Mouse (Mus musculus) heart, embryonic 11.5 days (tissue): ENCODE measurements around the gene Gtf2ird1. TPM values are rescaled to one million over a fixed set of nuclear protein-coding genes. Genes with fewer than 3 reads are reported as not detected.
A peak's percentile ranks its signal among the peaks of the same experiment; 100 is the strongest.

Experiments
- ATAC-seq: fragments of 200-750 bp; cut with Nextera tagmentation; replicated peaks from 2 replicates; pipeline ENCODE4 v1.8.0; 2017; ENCODE audit warnings: moderate library complexity; ENCODE audit not compliant: insufficient number of reproducible peaks, low FRiP score, low TSS enrichment
- H3K27ac ChIP-seq: fragments of 300-500 bp; sonication (generic); 2 replicates; pipeline ENCODE4 v1.5.1; 2014; ENCODE audit warnings: mild to moderate bottlenecking, low read depth, low read length
- H3K27me3 ChIP-seq: fragments of 300-500 bp; sonication (generic); 2 replicates; pipeline ENCODE4 v1.6.1; 2014; ENCODE audit warnings: mild to moderate bottlenecking, low read length, mixed read lengths; ENCODE audit not compliant: control insufficient read depth, insufficient read depth
- H3K36me3 ChIP-seq: fragments of 300-500 bp; sonication (generic); 2 replicates; pipeline ENCODE4 v1.6.1; 2014; ENCODE audit warnings: mild to moderate bottlenecking, low read length, moderate library complexity, mixed read lengths; ENCODE audit not compliant: control insufficient read depth, insufficient read depth
- H3K4me1 ChIP-seq: fragments of 300-500 bp; sonication (generic); 2 replicates; pipeline ENCODE4 v1.6.1; 2014; ENCODE audit warnings: low read length; ENCODE audit not compliant: control insufficient read depth, insufficient read depth
- H3K4me2 ChIP-seq: fragments of 300-500 bp; sonication (generic); 2 replicates; pipeline ENCODE4 v1.6.1; 2014; ENCODE audit warnings: mild to moderate bottlenecking, moderate library complexity
- H3K4me3 ChIP-seq: fragments of 300-500 bp; sonication (generic); 2 replicates; pipeline ENCODE4 v1.5.1; 2014; ENCODE audit warnings: low read depth, low read length
- H3K9ac ChIP-seq: fragments of 300-500 bp; sonication (generic); 2 replicates; pipeline ENCODE4 v1.6.1; 2014; ENCODE audit warnings: mild to moderate bottlenecking, low read depth, low read length, moderate library complexity
- H3K9me3 ChIP-seq: fragments of 300-500 bp; sonication (generic); replicated peaks from 2 replicates; pipeline ENCODE4 v1.6.1; 2016; ENCODE audit warnings: low read length; ENCODE audit not compliant: control insufficient read depth
- WGBS: fragments of 180-500 bp; shearing (Covaris S2); extraction: QIAGEN DNeasy Blood & Tissue Kit; methylation state at CpG from one replicate; pipeline ENCODE4 v1.1.7; 2014; ENCODE audit not compliant: insufficient replicate concordance; 5-methylcytosine and 5-hydroxymethylcytosine counted together
- polyA plus RNA-seq: library from polyadenylated mRNA; unstranded; fragments of >200 nt; fragmentation: Nextera tagmentation; extraction: Ambion mirVana; gene quantifications from 2 replicates; pipeline ENCODE4 v1.2.1, GENCODE M21; 2014

The Gtf2ird1 gene
- polyA plus RNA-seq, 1 experiment from 2014 or later, result 49.0 TPM

- no peak overlapping the region for H3K4me2 ChIP-seq
- H3K9ac ChIP-seq, result no peak overlapping the region
- no peaks in the 10 kb centered on the region for H3K9me3 ChIP-seq
- no peaks in the 10 kb centered on the region for H3K27me3 ChIP-seq
- no peak for ATAC-seq
- WGBS, result 82% methylated on average over 13 of the region's 13 CpGs
- H3K4me1 ChIP-seq, result peaks cover 8% of the 10 kb centered on the region
- H3K4me3 ChIP-seq, result no peak overlapping the region
- no peaks in the 10 kb centered on the region for H3K36me3 ChIP-seq
- no peak overlapping the region for H3K27ac ChIP-seq
Measured at GRCm38 (mm10) chr5:134323311-134323710, 133.2 kb downstream of the Gtf2ird1 start.

- Histone ChIP-seq H3K27ac (no peak overlapping the region), H3K4me2 (no peak overlapping the region), H3K36me3 (no peaks in the 10 kb centered on the region), H3K9me3 (no peaks in the 10 kb centered on the region), H3K4me3 (no peak overlapping the region), H3K27me3 (no peaks in the 10 kb centered on the region), H3K9ac (no peak overlapping the region), H3K4me1 (peaks cover 8% of the 10 kb centered on the region)
- no peak for ATAC-seq
- WGBS, result 83% methylated on average over 13 of the region's 13 CpGs
Measured at GRCm38 (mm10) chr5:134322355-134322754, 134.2 kb downstream of the Gtf2ird1 start.

- Histone ChIP-seq H3K9ac (no peak overlapping the region), H3K27me3 (no peaks in the 10 kb centered on the region), H3K4me2 (no peak overlapping the region), H3K36me3 (no peaks in the 10 kb centered on the region), H3K27ac (no peak overlapping the region), H3K4me1 (peaks cover 8% of the 10 kb centered on the region), H3K9me3 (no peaks in the 10 kb centered on the region), H3K4me3 (no peak overlapping the region)
- ATAC-seq, result no peak
- 64% methylated on average over 7 of the region's 7 CpGs for WGBS
Measured at GRCm38 (mm10) chr5:134321699-134322098, 134.8 kb downstream of the Gtf2ird1 start.

- no peak for ATAC-seq
- Histone ChIP-seq H3K9ac (no peak overlapping the region), H3K27ac (no peak overlapping the region), H3K4me1 (peaks cover 10% of the 10 kb centered on the region), H3K9me3 (no peaks in the 10 kb centered on the region), H3K36me3 (no peaks in the 10 kb centered on the region), H3K4me2 (no peak overlapping the region), H3K27me3 (no peaks in the 10 kb centered on the region), H3K4me3 (no peak overlapping the region)
- 66% methylated on average over 6 of the region's 6 CpGs for WGBS
Measured at GRCm38 (mm10) chr5:134318903-134319302, 137.6 kb downstream of the Gtf2ird1 start.

GRCm38 (mm10) chr5:134316721-134317120 lies 139.8 kb downstream of the Gtf2ird1 start:
- Histone ChIP-seq H3K9ac (no peak overlapping the region), H3K27ac (no peak overlapping the region), H3K4me3 (no peak overlapping the region), H3K9me3 (no peaks in the 10 kb centered on the region), H3K36me3 (no peaks in the 10 kb centered on the region), H3K4me1 (peaks cover 16% of the 10 kb centered on the region), H3K27me3 (no peaks in the 10 kb centered on the region), H3K4me2 (no peak overlapping the region)
- no peak for ATAC-seq
- 62% methylated on average over 7 of the region's 7 CpGs for WGBS

GRCm38 (mm10) chr5:134315623-134316350 lies 140.7 kb downstream of the Gtf2ird1 start:
- Histone ChIP-seq H3K36me3 (peaks cover 3% of the 10 kb centered on the region; the same call in 1 of the 2 replicates), H3K27ac (peak overlapping the region; percentile 100), H3K9me3 (no peaks in the 10 kb centered on the region), H3K4me1 (peaks cover 22% of the 10 kb centered on the region), H3K4me3 (peak overlapping the region; percentile 89), H3K4me2 (peak overlapping the region; percentile 84), H3K27me3 (no peaks in the 10 kb centered on the region), H3K9ac (peak overlapping the region; percentile 90)
- no peak for ATAC-seq
- 2% methylated on average over 25 of the region's 25 CpGs for WGBS

GRCm38 (mm10) chr5:134314688-134315622 lies 141.6 kb downstream of the Gtf2ird1 start, which contains the start of gene Gtf2i:
Gene Gtf2i, minus strand, starts transcription at chr5:134314760.
- ATAC-seq, result peak; percentile 87
- peak within 1 kb of the TSS; percentile 84 for H3K4me2 ChIP-seq
- peaks cover 5% of the 10 kb centered on the region; the same call in 1 of the 2 replicates for H3K36me3 ChIP-seq
- peaks cover 22% of the 10 kb centered on the region for H3K4me1 ChIP-seq
- peak within 1 kb of the TSS; percentile 89 for H3K4me3 ChIP-seq
- H3K27ac ChIP-seq, result peak within 1 kb of the TSS; percentile 100
- H3K9me3 ChIP-seq, result no peaks in the 10 kb centered on the region
- H3K9ac ChIP-seq, result peak within 1 kb of the TSS; percentile 100
- WGBS, result under 1% methylated on average over 40 of the region's 40 CpGs
- H3K27me3 ChIP-seq, result no peaks in the 10 kb centered on the region

- peak overlapping the region; percentile 100 for H3K9ac ChIP-seq
- H3K4me2 ChIP-seq, result peak overlapping the region; percentile 84
Measured at GRCm38 (mm10) chr5:134314068-134314674, 142.3 kb downstream of the Gtf2ird1 start.

More at GRCm38 (mm10) chr5:134314068-134314674, 142.3 kb downstream of the Gtf2ird1 start:
- H3K4me1 ChIP-seq, result peaks cover 22% of the 10 kb centered on the region
- no peaks in the 10 kb centered on the region for H3K27me3 ChIP-seq
- no peaks in the 10 kb centered on the region for H3K9me3 ChIP-seq
- H3K36me3 ChIP-seq, result peaks cover 12% of the 10 kb centered on the region
- WGBS, result under 1% methylated on average over 46 of the region's 64 CpGs
- peak; percentile 27; the same call in 1 of the 2 replicates for ATAC-seq
- peak overlapping the region; percentile 100 for H3K27ac ChIP-seq
- peak overlapping the region; percentile 89 for H3K4me3 ChIP-seq
